Mouse (Mus musculus) neural tube, embryonic 12.5 days (tissue): ENCODE results near the gene Zfp329. TPM values are rescaled to one million over a fixed set of nuclear protein-coding genes. Genes with fewer than 3 reads are reported as not detected.
"Not testable (repeated sequence)": the region's sequence is repeated elsewhere in the genome, so short reads cannot be mapped to it uniquely, and the experiment has no call there.

ENCODE experiments used
- ATAC-seq: fragments of 200-750 bp; cut with Nextera tagmentation; 2 replicates; pipeline ENCODE4 v1.8.0; 2017; ENCODE audit warnings: low read depth, mild to moderate bottlenecking, moderate TSS enrichment, moderate library complexity; ENCODE audit not compliant: low FRiP score
- H3K27ac ChIP-seq: fragments of 300-500 bp; sonication (generic); 2 replicates; pipeline ENCODE4 v1.5.1; 2016
- H3K27me3 ChIP-seq: fragments of 300-500 bp; sonication (generic); replicated peaks from 2 replicates; pipeline ENCODE4 v1.6.1; 2016; ENCODE audit warnings: mild to moderate bottlenecking
- H3K36me3 ChIP-seq: fragments of 300-500 bp; sonication (generic); 2 replicates; pipeline ENCODE4 v1.6.1; 2016; ENCODE audit warnings: mild to moderate bottlenecking
- H3K4me1 ChIP-seq: fragments of 300-500 bp; sonication (generic); 2 replicates; pipeline ENCODE4 v1.6.1; 2016
- H3K4me2 ChIP-seq: fragments of 300-500 bp; sonication (generic); replicated peaks from 2 replicates; pipeline ENCODE4 v1.6.1; 2016; ENCODE audit warnings: mild to moderate bottlenecking
- H3K4me3 ChIP-seq: fragments of 300-500 bp; sonication (generic); 2 replicates; pipeline ENCODE4 v1.5.1; 2016
- H3K9ac ChIP-seq: fragments of 300-500 bp; sonication (generic); 2 replicates; pipeline ENCODE4 v1.6.1; 2016; ENCODE audit warnings: mild to moderate bottlenecking
- H3K9me3 ChIP-seq: fragments of 300-500 bp; sonication (generic); 2 replicates; pipeline ENCODE4 v1.6.1; 2016; ENCODE audit warnings: mild to moderate bottlenecking
- WGBS: fragments of 180-500 bp; shearing (Covaris S2); methylation state at CpG from one replicate; pipeline ENCODE4 v1.1.7; 2016; 5-methylcytosine and 5-hydroxymethylcytosine counted together
- polyA plus RNA-seq: library from polyadenylated mRNA; unstranded; fragments of >200 nt; fragmentation: Nextera tagmentation; extraction: Ambion mirVana; gene quantifications from 2 replicates; pipeline ENCODE4 v1.2.1, GENCODE M21; 2016

The Zfp329 gene
- 25.5 and 26.4 TPM in 2 replicates for polyA plus RNA-seq

DNA sequence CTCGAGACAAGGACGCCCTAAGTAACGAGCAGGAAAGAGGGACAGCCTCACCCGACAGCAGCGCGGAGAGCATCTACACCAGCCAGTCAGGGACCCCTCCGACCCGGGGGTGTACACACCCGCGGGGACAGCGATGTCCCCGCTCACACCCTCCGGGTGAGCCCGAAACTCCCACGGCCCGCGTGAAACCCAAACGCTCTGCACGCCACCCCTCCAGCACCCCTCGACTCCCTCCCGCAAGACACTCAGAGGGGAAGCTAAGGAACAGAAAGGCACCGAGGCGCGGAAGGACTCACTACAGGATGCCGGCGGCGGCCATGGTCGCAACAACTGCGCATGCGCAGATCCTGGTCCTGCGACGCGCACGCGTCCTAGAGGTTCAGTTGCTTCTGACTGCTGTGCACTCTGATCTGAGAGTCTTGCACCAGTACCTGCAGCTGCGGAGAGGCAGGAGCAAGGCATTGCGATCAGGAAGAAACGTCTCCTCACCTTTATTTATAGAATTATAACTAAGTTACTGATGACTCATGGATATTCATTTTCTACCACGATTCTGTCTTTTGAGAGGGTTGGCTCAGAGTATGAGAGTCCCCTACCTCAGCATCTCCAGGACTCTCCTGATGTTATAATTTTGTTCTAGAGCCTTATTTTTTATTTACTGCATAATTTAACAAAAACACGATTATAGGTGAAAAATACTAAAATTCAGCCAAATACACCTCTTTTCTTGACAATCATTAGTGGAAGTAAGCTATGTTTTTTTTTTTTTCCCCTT, at the start of gene Zfp329:
TSS of gene Zfp329 (minus strand) at position 338 of the 775 bp plus-strand sequence.
- Histone ChIP-seq H3K4me3 (peak within 1 kb of the TSS; percentile 72), H3K9ac (peak within 1 kb of the TSS; percentile 89), H3K9me3 (peaks cover 29% of the 10 kb centered on the region), H3K4me1 (0 out of 2 replicates have a peak, but pooled peaks cover 5% of the 10 kb centered on the region), H3K36me3 (peaks cover 20% of the 10 kb centered on the region), H3K4me2 (peak within 1 kb of the TSS; percentile 68), H3K27me3 (no peaks in the 10 kb centered on the region), H3K27ac (peak within 1 kb of the TSS; percentile 71)
- under 1% methylated on average over 40 of the region's 40 CpGs for WGBS
- peak; percentile 96 for ATAC-seq

DNA sequence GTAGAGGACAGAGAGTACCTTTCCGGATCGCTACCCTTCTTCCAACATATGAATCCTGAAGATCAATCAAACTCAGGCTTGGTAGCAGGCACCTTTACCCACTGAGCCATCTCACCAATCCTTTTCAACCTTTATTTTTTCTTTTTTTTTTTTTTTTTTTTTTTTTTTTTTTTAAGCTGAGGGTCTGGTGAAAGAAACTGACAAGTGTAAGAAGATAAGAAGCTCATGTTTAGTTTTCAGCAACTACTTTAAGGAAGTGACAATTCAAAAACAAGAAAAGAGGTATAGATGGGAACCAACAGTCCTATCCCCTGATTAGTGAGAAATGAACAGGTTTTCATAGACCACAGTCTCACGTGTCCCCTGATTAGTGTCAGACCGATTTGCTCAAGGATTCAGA, 17.1 kb upstream of the Zfp329 start:
- H3K9me3 ChIP-seq = peaks cover 40% of the 10 kb centered on the region
- no peak overlapping the region for H3K9ac ChIP-seq
- H3K4me2 ChIP-seq = peak overlapping the region; percentile 57
- no peaks in the 10 kb centered on the region for H3K4me1 ChIP-seq
- no peak for ATAC-seq
- no peak overlapping the region for H3K27ac ChIP-seq
- WGBS = 97% methylated on average over 4 of the region's 4 CpGs
- H3K4me3 ChIP-seq = peak overlapping the region; percentile 45; the same call in 1 of the 2 replicates
- peaks cover 45% of the 10 kb centered on the region for H3K36me3 ChIP-seq
- H3K27me3 ChIP-seq = no peaks in the 10 kb centered on the region

DNA sequence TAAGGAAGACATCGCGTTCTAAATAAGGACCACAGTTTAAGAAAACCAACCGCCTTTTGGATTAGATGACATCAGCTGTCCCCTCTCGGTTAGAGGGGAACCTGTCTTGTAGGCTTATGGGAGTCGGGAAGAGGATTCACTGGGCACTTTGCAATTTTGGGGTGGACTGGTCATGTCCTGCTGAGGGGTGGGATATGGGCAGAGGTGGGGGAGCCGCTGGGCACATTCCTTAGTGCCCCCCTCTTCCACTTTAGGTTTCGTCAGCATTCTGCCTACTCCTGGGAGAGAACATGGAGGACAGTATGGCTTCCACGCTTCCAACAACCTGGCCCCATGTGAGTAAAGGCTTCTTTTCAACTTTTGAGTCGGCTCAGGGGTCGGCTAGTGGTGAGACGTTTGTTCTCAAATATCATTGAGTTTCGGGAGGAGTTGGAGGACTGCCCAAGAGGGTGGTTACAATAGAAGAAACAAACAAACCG, 16.6 kb upstream of the Zfp329 start:
- ATAC-seq = peak; percentile 72
- WGBS = 46% methylated on average over 13 of the region's 13 CpGs
- Histone ChIP-seq H3K36me3 (peaks cover 39% of the 10 kb centered on the region), H3K4me3 (peak overlapping the region; percentile 45), H3K9me3 (peaks cover 35% of the 10 kb centered on the region), H3K9ac (peak overlapping the region; percentile 58), H3K4me2 (peak overlapping the region; percentile 57), H3K27me3 (no peaks in the 10 kb centered on the region), H3K27ac (no peak overlapping the region), H3K4me1 (no peaks in the 10 kb centered on the region)

DNA sequence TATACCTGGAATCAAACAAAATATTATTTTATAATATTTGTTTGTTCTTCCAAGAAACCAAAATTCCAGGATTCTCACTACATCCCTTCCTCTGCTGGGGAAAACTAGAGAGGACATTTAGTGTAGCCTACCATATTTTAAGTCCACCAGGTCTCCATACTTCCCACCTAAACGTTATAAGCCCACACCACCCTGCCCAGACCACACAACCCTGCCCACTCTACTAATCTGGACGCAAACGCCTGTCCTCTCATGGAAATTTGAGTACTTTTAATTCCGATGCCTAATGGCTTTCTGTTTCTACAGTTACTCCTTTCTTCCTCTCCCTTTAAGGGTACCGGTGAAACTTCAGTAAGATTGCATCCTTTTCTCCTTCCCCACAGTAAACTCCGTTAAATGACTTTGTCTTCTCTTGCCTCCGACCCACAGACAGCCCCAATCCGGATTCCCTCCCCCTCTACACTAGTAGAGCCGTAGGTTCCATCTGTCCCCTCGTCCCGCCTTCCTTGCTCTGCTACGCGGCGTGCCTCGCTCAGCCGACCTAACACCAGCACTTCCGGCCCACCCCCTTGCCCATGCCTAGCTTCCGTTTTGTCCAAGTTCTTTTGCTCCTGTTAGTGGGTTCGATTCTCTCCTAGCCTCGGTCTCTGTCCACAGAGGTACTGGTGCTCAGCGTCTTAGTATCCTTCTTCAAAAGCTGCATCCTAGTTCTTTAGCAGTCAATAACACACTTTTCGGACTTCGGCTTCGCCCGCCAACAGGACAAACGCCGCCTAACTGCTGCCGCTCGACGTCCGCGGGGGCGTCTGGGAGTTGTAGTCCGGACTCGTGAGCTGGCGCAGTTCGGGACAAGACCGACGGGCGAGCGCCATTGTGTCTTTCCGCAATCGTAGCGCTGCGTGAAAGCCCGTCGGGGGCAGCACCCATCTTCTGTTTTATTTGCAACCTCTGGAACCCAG, 15.8 kb upstream of the Zfp329 start, which contains the start of gene Zfp110:
TSS of gene Zfp110 (plus strand) at position 600 of the 959 bp plus-strand sequence.
- ATAC-seq = peak; percentile 97
- Histone ChIP-seq H3K4me1 (no peaks in the 10 kb centered on the region), H3K36me3 (peaks cover 33% of the 10 kb centered on the region), H3K4me3 (peak within 1 kb of the TSS; percentile 45), H3K4me2 (peak within 1 kb of the TSS; percentile 57), H3K27me3 (no peaks in the 10 kb centered on the region), H3K9ac (peak within 1 kb of the TSS; percentile 58), H3K9me3 (peaks cover 36% of the 10 kb centered on the region), H3K27ac (no peak within 1 kb of the TSS)
- WGBS = 4% methylated on average over 47 of the region's 47 CpGs

DNA sequence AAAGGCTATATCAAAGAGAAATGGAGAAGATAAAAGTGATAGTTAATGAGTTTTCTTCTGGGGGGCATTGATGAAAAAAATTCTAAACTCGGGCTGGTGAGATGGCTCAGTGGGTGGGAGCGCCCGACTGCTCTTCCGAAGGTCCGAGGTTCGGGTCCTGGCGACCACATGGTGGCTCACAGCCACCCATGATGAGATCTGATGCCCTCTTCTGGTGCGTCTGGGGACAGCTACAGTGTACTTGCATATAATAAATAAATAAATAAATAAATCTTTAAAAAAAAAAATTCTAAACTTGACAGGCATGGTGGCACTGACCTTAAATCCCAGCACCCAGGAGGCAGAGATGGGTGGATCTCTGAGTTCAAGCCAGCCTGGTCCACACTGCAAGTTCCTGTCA, 3.1 kb downstream of the Zfp329 start:
- ATAC-seq = no peak
- Histone ChIP-seq H3K27ac (no peak overlapping the region), H3K4me2 (no peak overlapping the region), H3K9me3 (peaks cover 43% of the 10 kb centered on the region), H3K4me3 (no peak overlapping the region), H3K36me3 (peaks cover 47% of the 10 kb centered on the region), H3K4me1 (0 out of 2 replicates have a peak, but pooled peaks cover 5% of the 10 kb centered on the region), H3K27me3 (no peaks in the 10 kb centered on the region), H3K9ac (no peak overlapping the region)
- WGBS = 93% methylated on average over 8 of the region's 8 CpGs

DNA sequence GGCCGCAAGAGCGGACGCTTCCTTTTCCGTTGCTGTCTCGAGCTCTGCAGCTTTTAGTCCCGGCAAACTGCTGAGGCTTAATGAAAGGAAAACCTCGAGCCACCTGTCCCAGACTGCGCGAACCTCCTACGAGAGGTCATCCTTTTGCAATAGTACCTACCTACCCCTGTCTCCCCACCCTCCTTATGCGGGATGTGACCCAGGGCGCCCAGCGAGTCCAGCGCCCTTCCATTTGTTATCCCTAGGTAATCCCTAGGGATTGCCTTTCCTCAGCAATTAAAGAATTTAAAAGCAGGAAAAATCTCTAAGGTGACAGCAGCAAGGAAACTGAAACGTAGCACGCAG, 15.0 kb downstream of the Zfp329 start:
- Histone ChIP-seq H3K4me2 (peak overlapping the region; percentile 65), H3K27ac (no peak overlapping the region), H3K36me3 (peaks cover 25% of the 10 kb centered on the region), H3K27me3 (no peaks in the 10 kb centered on the region), H3K9ac (peak overlapping the region; percentile 73), H3K9me3 (peaks cover 13% of the 10 kb centered on the region; the same call in 1 of the 2 replicates), H3K4me1 (no peaks in the 10 kb centered on the region), H3K4me3 (peak overlapping the region; percentile 36)
- 1% methylated on average over 16 of the region's 16 CpGs for WGBS
- ATAC-seq = peak; percentile 84

DNA sequence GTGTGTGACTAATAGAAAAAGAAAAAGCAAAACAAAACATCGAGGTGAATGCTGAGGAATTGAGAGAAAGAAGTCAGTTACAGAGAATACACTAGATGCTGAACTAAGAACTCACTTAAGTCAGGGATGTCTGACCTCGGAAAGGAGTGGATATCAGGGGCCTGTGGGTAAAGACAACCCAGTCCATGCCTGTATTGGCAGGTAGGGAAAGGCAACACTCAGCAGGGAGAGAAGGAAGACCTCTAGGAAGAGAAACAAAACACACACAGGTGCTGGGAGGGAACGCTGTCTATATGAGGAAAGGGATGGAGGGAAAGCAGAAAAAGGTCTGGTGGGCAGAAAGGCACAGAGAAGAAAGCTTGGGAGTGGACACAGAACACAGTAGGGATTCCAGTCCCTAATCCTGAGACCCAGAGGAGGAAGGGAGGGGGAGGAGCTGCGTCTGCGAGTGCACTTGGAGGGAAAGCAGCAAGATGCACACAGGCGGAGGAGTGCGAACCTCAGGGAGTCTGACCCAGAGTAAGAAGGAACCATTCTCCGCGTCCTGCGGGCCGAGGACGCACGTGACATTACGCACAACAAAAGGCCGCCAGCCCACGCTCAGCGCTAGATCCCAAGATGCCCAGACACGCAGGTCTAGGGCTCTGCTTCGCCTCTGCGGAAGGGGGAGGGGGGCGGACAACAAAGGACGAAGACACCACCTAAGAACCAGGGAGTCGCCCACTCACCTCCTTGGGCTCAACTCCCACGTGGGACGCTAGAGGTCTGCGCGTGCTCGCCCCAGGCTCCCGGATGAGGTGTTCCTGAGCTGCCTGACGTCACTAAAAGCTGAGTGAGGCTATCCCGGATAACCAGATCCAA, 15.6 kb downstream of the Zfp329 start, which contains the start of gene Zscan18:
TSS of gene Zscan18 (minus strand) at position 770 of the 861 bp plus-strand sequence.
- 9% methylated on average over 31 of the region's 31 CpGs for WGBS
- peaks cover 19% of the 10 kb centered on the region for H3K36me3 ChIP-seq
- peak; percentile 97 for ATAC-seq

DNA sequence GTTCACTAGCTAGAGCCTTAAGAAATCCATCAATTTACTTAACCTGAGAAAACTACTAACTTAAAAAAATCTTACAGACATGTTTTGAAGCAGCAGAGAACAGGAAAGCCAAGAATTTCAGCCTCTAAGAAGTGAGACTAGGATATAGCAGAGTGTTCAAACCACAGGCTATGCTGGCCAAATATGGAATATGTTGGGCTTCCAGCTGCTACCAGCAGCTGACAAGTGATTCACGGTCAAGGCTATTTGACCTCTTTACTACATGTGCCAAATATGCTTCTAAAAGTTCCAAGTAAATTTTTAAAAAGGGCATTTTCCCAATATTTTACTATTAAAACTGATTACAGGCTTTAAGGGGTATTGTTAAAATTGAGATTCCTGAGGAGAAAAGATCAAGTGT, 19.1 kb downstream of the Zfp329 start:
- H3K9ac ChIP-seq = no peak overlapping the region
- H3K4me3 ChIP-seq = no peak overlapping the region
- 92% methylated on average over 1 of the region's 1 CpGs for WGBS
- H3K27ac ChIP-seq = no peak overlapping the region
- no peaks in the 10 kb centered on the region for H3K4me1 ChIP-seq
- no peak overlapping the region for H3K4me2 ChIP-seq
- H3K36me3 ChIP-seq = no peaks in the 10 kb centered on the region
- ATAC-seq = no peak
- H3K27me3 ChIP-seq = no peaks in the 10 kb centered on the region
- peaks cover 9% of the 10 kb centered on the region; the same call in 1 of the 2 replicates for H3K9me3 ChIP-seq

More for the DNA sequence above, 15.6 kb downstream of the Zfp329 start, which contains the start of gene Zscan18:
- peak within 1 kb of the TSS; percentile 65 for H3K4me2 ChIP-seq
- H3K27me3 ChIP-seq = no peaks in the 10 kb centered on the region
- H3K4me1 ChIP-seq = no peaks in the 10 kb centered on the region
- H3K27ac ChIP-seq = peak within 1 kb of the TSS; percentile 53; the same call in 1 of the 2 replicates
- H3K9ac ChIP-seq = peak within 1 kb of the TSS; percentile 73
- peak within 1 kb of the TSS; percentile 36 for H3K4me3 ChIP-seq
- peaks cover 6% of the 10 kb centered on the region; the same call in 1 of the 2 replicates for H3K9me3 ChIP-seq

DNA sequence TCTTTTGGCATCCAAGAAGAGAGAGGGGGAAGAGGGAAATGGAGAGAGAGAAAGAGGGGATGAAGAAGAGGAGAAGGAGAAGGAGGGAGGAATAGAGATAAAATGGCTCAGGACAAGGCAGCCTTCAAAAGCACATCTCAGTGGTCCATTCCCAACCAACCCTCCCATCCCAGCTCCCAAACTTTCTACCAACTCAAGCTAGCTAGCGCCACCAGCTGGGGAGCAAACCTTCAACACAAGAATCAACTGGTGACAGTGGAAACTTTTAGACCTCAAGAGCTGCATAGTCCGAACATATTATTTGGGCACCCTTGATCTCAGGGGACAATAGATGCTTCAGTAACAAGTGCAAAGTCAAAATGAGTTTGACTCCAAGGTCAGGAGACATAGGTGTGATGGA, 20.7 kb downstream of the Zfp329 start:
- Histone ChIP-seq H3K9me3 (peaks cover 9% of the 10 kb centered on the region; the same call in 1 of the 2 replicates), H3K4me2 (no peak overlapping the region), H3K4me1 (no peaks in the 10 kb centered on the region), H3K9ac (no peak overlapping the region), H3K4me3 (no peak overlapping the region), H3K27me3 (no peaks in the 10 kb centered on the region), H3K36me3 (no peaks in the 10 kb centered on the region), H3K27ac (no peak overlapping the region)
- no peak for ATAC-seq
- 68% methylated on average over 2 of the region's 2 CpGs for WGBS

DNA sequence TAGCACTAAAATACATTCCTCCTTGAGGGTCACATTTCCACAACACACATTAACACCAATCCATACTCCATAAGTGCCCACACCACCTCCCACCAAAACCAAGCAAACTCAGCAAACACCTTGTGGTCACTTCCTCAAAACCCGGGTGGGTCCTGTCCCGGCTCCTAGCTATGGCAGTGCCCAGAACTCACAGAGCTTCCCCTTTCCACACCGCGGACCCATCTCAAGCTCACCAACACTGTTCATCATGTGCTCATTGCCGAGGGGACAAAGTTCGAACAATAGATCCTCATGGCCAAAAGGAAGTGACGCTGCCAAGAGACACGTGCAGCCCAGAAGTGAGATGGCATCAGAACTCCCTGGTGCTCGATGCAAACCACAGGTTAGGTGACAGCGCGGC, 26.0 kb downstream of the Zfp329 start:
- not testable (repeated sequence) for H3K9me3 ChIP-seq, H3K27me3 ChIP-seq, H3K4me2 ChIP-seq, H3K36me3 ChIP-seq, H3K4me1 ChIP-seq, H3K27ac ChIP-seq, H3K4me3 ChIP-seq, ATAC-seq, H3K9ac ChIP-seq
- 89% methylated on average over 11 of the region's 11 CpGs for WGBS

DNA sequence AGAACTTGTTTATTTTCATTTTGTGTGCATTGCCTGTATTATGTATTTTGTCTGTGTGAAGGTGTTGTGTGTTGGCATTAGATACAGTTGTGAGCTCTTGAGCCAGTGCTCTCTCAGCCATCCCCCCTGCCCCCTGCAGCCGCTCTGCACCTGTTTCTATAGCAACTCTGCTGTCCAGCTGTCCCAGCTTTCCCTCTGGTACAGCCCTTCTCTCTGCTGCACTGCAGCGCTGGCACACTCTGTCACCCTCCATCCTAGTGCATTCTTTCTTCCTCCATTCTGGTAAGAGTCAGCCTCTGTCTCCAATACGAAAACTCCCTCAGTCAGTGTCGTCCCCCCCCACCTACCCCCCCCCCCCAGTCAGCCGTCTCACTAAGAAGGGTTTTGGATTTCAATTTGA, 30.6 kb downstream of the Zfp329 start:
- Histone ChIP-seq H3K36me3 (no peaks in the 10 kb centered on the region), H3K27me3 (no peaks in the 10 kb centered on the region), H3K4me2 (no peak overlapping the region), H3K9ac (no peak overlapping the region), H3K9me3 (no peaks in the 10 kb centered on the region), H3K27ac (no peak overlapping the region), H3K4me3 (no peak overlapping the region), H3K4me1 (no peaks in the 10 kb centered on the region; the same call in 1 of the 2 replicates)
- ATAC-seq = 0 out of 2 replicates have a peak, but pooled peaks have one; percentile 48
- WGBS = 30% methylated on average over 5 of the region's 5 CpGs
